Mouse (Mus musculus) myocyte (in vitro differentiated cells): ENCODE measurements at regions not wholly inside any gene's neighbourhood (a gene's known extent, or its start where the extent isn't known, plus 50 kb on each side); places are given as distances from the start of the nearest gene placed in this dataset.

Experiments
- CEBPB ChIP-seq: IDR thresholded peaks from 2 replicates; pipeline ENCODE4 v1.6.1; 2011; ENCODE audit warnings: mild to moderate bottlenecking, moderate library complexity; ENCODE audit not compliant: poor library complexity, insufficient read depth, severe bottlenecking
- E2F4 ChIP-seq: IDR thresholded peaks from one replicate; pipeline ENCODE4 v1.6.1; 2011; ENCODE audit warnings: mild to moderate bottlenecking, control low read depth, moderate library complexity; ENCODE audit not compliant: insufficient read depth
- MAX ChIP-seq: IDR thresholded peaks from one replicate; pipeline ENCODE4 v1.6.1; 2011; ENCODE audit warnings: low read depth, mild to moderate bottlenecking, control low read depth
- MYOG ChIP-seq, 3 experiments: IDR thresholded peaks; one replicate each; pipeline ENCODE4 v1.6.1; 2011; ENCODE audit warnings: control low read depth in 2 of 3, low read depth in 2 of 3, mild to moderate bottlenecking in 2 of 3; ENCODE audit not compliant: insufficient read length in 2 of 3, control insufficient read depth in 1 of 3, insufficient read depth in 1 of 3
- POLR2A ChIP-seq: IDR thresholded peaks from one replicate; pipeline ENCODE4 v1.6.1; 2011; ENCODE audit warnings: low read depth, mild to moderate bottlenecking, control low read depth, moderate library complexity; ENCODE audit not compliant: insufficient read length
- POLR2AphosphoS2 ChIP-seq: IDR thresholded peaks from one replicate; pipeline ENCODE4 v1.6.1; 2011; ENCODE audit warnings: low read depth, control low read depth; ENCODE audit not compliant: insufficient read length
- REST ChIP-seq: IDR thresholded peaks from one replicate; pipeline ENCODE4 v1.6.1; 2011; ENCODE audit warnings: mild to moderate bottlenecking, control low read depth, moderate library complexity; ENCODE audit not compliant: insufficient read depth, insufficient read length
- TCF12 ChIP-seq: IDR thresholded peaks from one replicate; pipeline ENCODE4 v1.6.1; 2011; ENCODE audit warnings: mild to moderate bottlenecking, control low read depth; ENCODE audit not compliant: poor library complexity, insufficient read depth, severe bottlenecking
- TCF3 ChIP-seq: IDR thresholded peaks from one replicate; pipeline ENCODE4 v1.6.1; 2011; ENCODE audit warnings: low read depth, control low read depth; ENCODE audit not compliant: insufficient read length
- USF1 ChIP-seq: IDR thresholded peaks from one replicate; pipeline ENCODE4 v1.6.1; 2011; ENCODE audit warnings: low read depth, mild to moderate bottlenecking, control low read depth, moderate library complexity

- TF ChIP-seq MAX = no peak
- no peak for TF ChIP-seq USF1
- TF ChIP-seq POLR2AphosphoS2 = no peak
- no peak for TF ChIP-seq POLR2A
- no peak for TF ChIP-seq MYOG (IDR thresholded peaks at IDR 0.05; ENCODE audit: control insufficient read depth in 1 of 3, insufficient read depth in 1 of 3, insufficient read length in 2 of 3, low read depth in 2 of 3)
- TF ChIP-seq TCF12 = no peak
- no peak for TF ChIP-seq REST
- TF ChIP-seq E2F4 = no peak
- TF ChIP-seq CEBPB = no peak
- TF ChIP-seq TCF3 = no peak
Observed at GRCm38 (mm10) chr2:147814231-147814630, 232.5 kb downstream of the Foxa2 start.
